Mouse (Mus musculus) lung, adult 2 months (tissue): ENCODE data around the gene Mindy4.

Experiments
- CTCF ChIP-seq: fragments of 200-500 bp; IDR thresholded peaks from 2 replicates; pipeline ENCODE4 v1.5.1; 2011; ENCODE audit warnings: mild to moderate bottlenecking, low read length, control low read depth; ENCODE audit not compliant: insufficient read depth
- POLR2A ChIP-seq: fragments of 200-500 bp; IDR thresholded peaks from 2 replicates; pipeline ENCODE4 v1.6.1; 2011; ENCODE audit warnings: low read depth, mild to moderate bottlenecking, control low read depth, low read length, borderline replicate concordance; ENCODE audit errors: extremely low read depth

DNA sequence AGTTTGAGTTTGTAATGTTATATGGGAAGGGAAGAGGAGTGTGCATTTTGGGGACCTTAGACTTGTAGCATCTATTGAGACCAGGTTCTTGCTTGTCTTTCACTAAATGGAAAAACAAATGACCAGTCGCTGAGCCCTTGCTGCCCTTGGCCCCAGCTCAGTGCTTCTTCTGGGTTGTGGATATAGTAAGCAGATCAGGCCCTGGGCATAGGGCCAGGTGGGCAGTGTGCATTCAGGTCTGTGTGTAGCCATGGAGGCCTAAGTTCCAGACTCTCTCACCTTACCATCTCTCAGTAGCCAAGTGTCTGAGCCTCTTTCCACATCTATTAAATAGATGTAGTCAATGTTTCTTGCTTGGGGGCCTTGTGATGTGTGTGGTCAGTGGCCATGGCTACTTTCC is 92.1 kb downstream of the Mindy4 start:
- TF ChIP-seq CTCF (no peak), POLR2A (no peak)
